Mouse (Mus musculus) megakaryocyte, embryonic 14.5 days (primary cell): ENCODE data around the gene Rtn4rl2.

Source experiments
- FLI1 ChIP-seq: IDR thresholded peaks from 2 replicates; pipeline ENCODE4 v1.6.1; 2012; ENCODE audit warnings: low read length, inconsistent platforms, mixed read lengths
- GATA1 ChIP-seq: IDR thresholded peaks from 3 replicates; pipeline ENCODE4 v1.6.1; 2012; ENCODE audit warnings: mixed read lengths, low read length, inconsistent platforms, borderline replicate concordance

DNA sequence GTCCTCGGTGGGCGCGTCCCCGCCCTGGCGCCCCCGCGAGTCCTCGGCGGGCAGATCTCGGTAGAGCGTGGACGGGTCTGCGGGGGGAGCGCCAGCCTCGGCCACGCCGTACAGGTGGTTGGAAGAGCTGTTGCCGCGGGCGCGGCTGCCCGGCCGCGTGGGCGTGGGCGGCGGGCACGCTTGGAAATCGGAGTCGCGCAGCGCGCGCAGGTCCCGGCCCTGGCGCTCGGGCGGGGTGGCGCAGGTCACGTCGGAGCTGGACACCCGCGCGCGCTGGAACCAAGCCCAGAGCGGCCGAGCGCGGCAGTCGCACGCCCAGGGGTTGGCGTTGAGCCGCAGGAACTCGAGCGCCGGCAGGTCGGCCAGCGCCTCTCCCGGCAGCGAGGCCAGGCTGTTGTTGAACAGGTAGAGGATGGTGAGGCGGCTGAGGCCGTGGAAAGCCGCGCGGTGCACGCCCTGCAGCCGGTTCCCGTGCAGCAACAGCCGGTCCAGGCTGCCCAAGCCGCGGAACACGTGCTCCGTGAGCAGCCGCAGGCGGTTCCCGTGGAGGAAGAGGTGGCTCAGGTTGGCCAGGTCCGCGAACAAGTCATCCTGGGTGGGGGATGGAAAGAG is 14.3 kb downstream of the Rtn4rl2 start:
- TF ChIP-seq GATA1 (no peak), FLI1 (no peak)
